Mouse (Mus musculus): ENCODE data around the gene Lyst. TPM values are rescaled to one million over a fixed set of nuclear protein-coding genes. Genes with fewer than 3 reads are reported as not detected.

Gene Lyst
- polyA plus RNA-seq, 1 experiment from 2014 or later: 16.3 TPM

GRCm38 (mm10) chr13:13828125-13828524 lies 237.9 kb downstream of the Lyst start:
- peak; percentile 5 for DNase-seq (ENCODE audit: low spot score)

Other genes starting within 250 kb of the Lyst start
- gene Gpr137b, start 196.4 kb upstream of the Lyst start, polyA plus RNA-seq (2015; fragmentation: Nextera tagmentation; extraction: Ambion mirVana): 4.2 and 4.8 TPM in 2 replicates
- gene Nid1, start 152.8 kb upstream of the Lyst start, polyA plus RNA-seq (2015; fragmentation: Nextera tagmentation; extraction: Ambion mirVana): 9.7 and 12.6 TPM in 2 replicates
- 0.05 and 0.60 TPM in 2 replicates for gene Gng4, start 193.7 kb downstream of the Lyst start, polyA plus RNA-seq (2015; fragmentation: Nextera tagmentation; extraction: Ambion mirVana)